ENCODE assay signal across 8 mouse cellular contexts in the genomic region with DNA sequence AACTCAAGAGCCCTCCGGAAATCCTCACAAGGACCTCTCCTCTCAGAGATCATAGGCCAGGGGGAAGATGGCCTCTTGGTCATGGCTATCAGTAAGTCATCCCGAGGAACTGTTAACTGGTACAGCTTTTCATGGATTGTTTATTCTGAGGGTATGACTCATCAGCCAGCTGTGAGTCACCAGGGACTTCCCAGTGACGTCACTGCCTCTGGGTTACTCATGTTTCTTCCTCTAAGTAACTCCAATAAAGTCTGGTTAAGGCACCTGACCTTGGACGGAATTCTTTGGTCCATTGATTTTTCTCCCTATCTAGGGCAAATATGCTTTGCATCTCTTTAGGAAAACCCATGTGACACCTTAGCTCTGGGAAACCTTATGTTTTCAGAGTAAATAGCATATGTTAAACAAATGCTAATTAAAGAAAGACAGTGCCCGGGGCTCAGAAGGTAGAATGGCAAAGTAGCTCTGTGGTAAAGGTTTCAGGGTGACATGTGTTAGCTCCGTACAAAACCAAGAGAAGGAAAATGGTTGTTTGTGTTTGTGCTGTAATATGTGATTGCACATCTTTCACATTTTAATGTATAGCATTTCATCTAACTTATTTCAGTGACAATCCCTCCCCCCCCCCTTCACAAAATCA.
A peak's percentile ranks its signal among the peaks of the same experiment; 100 is the strongest.
DNase-seq lines count a peak whose midpoint lies in the region; ATAC-seq lines count a peak whose summit lies in the region.

No protein-coding gene starts in this region.

- no peaks in the 10 kb centered on the region for H3K4me1 ChIP-seq in limb, embryonic 11.5 days (ENCODE audit: control insufficient read depth, insufficient read depth, low read length)
- no peaks in the 10 kb centered on the region for H3K4me1 ChIP-seq in limb, embryonic 10.5 days
- H3K4me1 ChIP-seq in lung, embryonic 15.5 days: no peaks in the 10 kb centered on the region

- WGBS in limb, embryonic 11.5 days: 67% methylated on average over 6 of the region's 6 CpGs
- WGBS in limb, embryonic 10.5 days: 74% methylated on average over 6 of the region's 6 CpGs
- 23% methylated on average over 6 of the region's 6 CpGs for WGBS in lung, embryonic 15.5 days

- H3K9me3 ChIP-seq in limb, embryonic 11.5 days (ENCODE audit: control insufficient read depth, low read length): no peaks in the 10 kb centered on the region
- no peaks in the 10 kb centered on the region for H3K9me3 ChIP-seq in limb, embryonic 10.5 days (replicated peaks)
- no peaks in the 10 kb centered on the region for H3K9me3 ChIP-seq in lung, embryonic 15.5 days

- H3K27me3 ChIP-seq in limb, embryonic 11.5 days (ENCODE audit: control insufficient read depth, insufficient read depth, low read length): no peaks in the 10 kb centered on the region
- H3K27me3 ChIP-seq in limb, embryonic 10.5 days (ENCODE audit: low read depth, poor library complexity, severe bottlenecking): no peaks in the 10 kb centered on the region
- no peaks in the 10 kb centered on the region for H3K27me3 ChIP-seq in lung, embryonic 15.5 days

- H3K4me2 ChIP-seq in limb, embryonic 11.5 days (ENCODE audit: low read depth, severe bottlenecking): no peak overlapping the region
- H3K4me2 ChIP-seq in lung, embryonic 15.5 days: no peak overlapping the region

- no peak overlapping the region for H3K9ac ChIP-seq in limb, embryonic 11.5 days (ENCODE audit: low read length)
- H3K9ac ChIP-seq in lung, embryonic 15.5 days: no peak overlapping the region

- H3K36me3 ChIP-seq in limb, embryonic 11.5 days (ENCODE audit: control insufficient read depth, insufficient read depth, low read length): no peaks in the 10 kb centered on the region
- no peaks in the 10 kb centered on the region for H3K36me3 ChIP-seq in limb, embryonic 10.5 days
- no peaks in the 10 kb centered on the region for H3K36me3 ChIP-seq in lung, embryonic 15.5 days

- peak; percentile 21 for DNase-seq in limb, embryonic 11.5 days (ENCODE audit: low spot score)
- DNase-seq in limb, embryonic 10.5 days (ENCODE audit: low spot score): no peak
- peak; percentile 7 for DNase-seq in adipocyte (ENCODE audit: low spot score)
- DNase-seq in heart, postnatal 4 days: peak; percentile 40
- no peak for DNase-seq in cerebellum, adult 18-20 months
- no peak for DNase-seq in thymus, postnatal 36 days
- DNase-seq in cerebellum, adult 11 months: no peak

- ATAC-seq in limb, embryonic 11.5 days (ENCODE audit: insufficient number of reproducible peaks, low FRiP score, low TSS enrichment, low read depth): no peak
- ATAC-seq in lung, embryonic 15.5 days (ENCODE audit: borderline replicate concordance, extremely low read depth, low FRiP score, low TSS enrichment): peak; percentile 35

- no peak overlapping the region for H3K27ac ChIP-seq in limb, embryonic 11.5 days (replicated peaks; ENCODE audit: low read depth, low read length)
- H3K27ac ChIP-seq in limb, embryonic 10.5 days: no peak overlapping the region
- 0 out of 2 replicates have a peak overlapping the region, but pooled peaks have one; percentile 41 for H3K27ac ChIP-seq in lung, embryonic 15.5 days

- H3K4me3 ChIP-seq in limb, embryonic 11.5 days (ENCODE audit: low read depth, low read length): no peak overlapping the region
- no peak overlapping the region for H3K4me3 ChIP-seq in limb, embryonic 10.5 days
- no peak overlapping the region for H3K4me3 ChIP-seq in lung, embryonic 15.5 days

Comparison
In these comparisons a context has a peak if more than half of its experiments do, and no peak if none do; other contexts are left out.
1. DNase-seq: peak in limb, embryonic 11.5 days (single experiment), adipocyte (single experiment) and heart, postnatal 4 days (single experiment); none in limb, embryonic 10.5 days (single experiment), cerebellum, adult 18-20 months (0 of 2), thymus, postnatal 36 days (0 of 2) and cerebellum, adult 11 months (single experiment).